Mouse (Mus musculus): ENCODE results near the gene Gm10563. TPM values are rescaled to one million over a fixed set of nuclear protein-coding genes. Genes with fewer than 3 reads are reported as not detected.

The Gm10563 gene
- polyA plus RNA-seq, 1 experiment from 2014 or later, result not detected

DNA sequence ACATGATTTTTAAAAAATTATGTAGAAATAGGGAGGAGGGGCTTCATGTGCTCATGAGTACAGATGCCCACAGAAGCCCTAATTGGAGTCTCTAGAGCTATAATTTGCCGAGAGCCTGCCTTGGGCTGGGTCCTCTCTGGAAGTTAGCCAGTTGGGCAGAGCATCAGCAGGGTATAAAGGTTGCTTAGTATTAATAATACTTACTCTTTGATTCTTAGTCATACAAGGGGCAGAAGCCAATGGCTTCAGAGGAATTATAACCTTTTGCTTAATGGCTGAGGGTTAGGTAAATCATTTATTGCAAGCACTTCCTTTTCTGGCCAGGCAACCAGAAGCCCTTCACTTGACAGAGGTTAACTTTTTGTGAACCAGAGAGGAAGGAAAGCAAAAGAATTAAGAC is 1.7 kb downstream of the Gm10563 start:
- no peaks in the 10 kb centered on the region for H3K4me1 ChIP-seq (replicated peaks; ENCODE audit: control insufficient read depth, insufficient read depth, low read length)
- no peaks in the 10 kb centered on the region for H3K27me3 ChIP-seq (ENCODE audit: control insufficient read depth, insufficient read depth, low read depth, low read length)
- 92% methylated on average over 1 of the region's 1 CpGs for whole genome bisulfite sequencing
- no peaks in the 10 kb centered on the region for H3K9me3 ChIP-seq (ENCODE audit: control insufficient read depth, low read length)
- no peak overlapping the region for H3K9ac ChIP-seq (ENCODE audit: low read length)
- H3K27ac ChIP-seq (ENCODE audit: low read length), result no peak overlapping the region
- H3K4me2 ChIP-seq (ENCODE audit: low read depth, low read length), result no peak overlapping the region
- no peak for ATAC-seq (ENCODE audit: low read depth)
- no peak overlapping the region for H3K4me3 ChIP-seq (ENCODE audit: low read length)
- peaks cover 53% of the 10 kb centered on the region for H3K36me3 ChIP-seq (ENCODE audit: control insufficient read depth, insufficient read depth, low read length)

DNA sequence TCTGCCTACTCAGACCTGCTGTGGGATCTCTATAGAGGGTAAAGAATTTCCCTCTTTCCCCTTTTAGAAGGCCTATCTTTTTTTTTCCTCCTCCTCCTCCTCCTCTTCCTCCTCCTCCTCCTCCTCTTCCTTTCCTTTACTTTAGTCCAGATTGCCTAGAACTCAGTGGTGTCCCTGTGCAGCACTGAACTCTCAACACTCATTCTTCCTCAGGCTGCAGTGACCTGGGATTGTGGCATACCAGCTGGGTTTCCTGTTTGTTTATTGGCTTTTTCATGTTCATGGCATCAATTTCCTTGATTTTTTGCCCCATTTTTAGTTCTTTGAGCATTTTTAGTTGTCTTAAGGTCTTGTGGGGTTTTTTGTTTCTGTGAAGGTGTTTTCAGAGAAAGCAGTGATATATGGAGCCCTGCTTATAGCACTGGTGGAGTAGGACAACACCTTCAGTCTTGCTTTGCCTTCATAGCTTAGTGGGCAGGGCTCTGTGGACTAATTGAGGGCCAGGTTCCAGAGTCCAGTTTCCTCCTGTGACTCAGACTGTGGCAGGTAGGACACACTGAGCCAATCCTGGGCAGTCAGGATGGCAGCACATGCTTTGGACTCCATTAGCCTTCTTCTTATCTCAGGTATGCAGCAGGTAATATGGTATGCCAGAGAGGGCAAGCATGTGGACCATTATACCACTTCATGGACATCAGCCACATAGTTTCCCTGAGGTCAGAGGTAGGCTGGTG is 9.3 kb downstream of the Gm10563 start:
- no peak for ATAC-seq (ENCODE audit: low read depth)
- no peaks in the 10 kb centered on the region for H3K9me3 ChIP-seq (ENCODE audit: control insufficient read depth, low read length)
- no peak overlapping the region for H3K9ac ChIP-seq (ENCODE audit: low read length)
- H3K27ac ChIP-seq (ENCODE audit: low read length), result no peak overlapping the region
- H3K36me3 ChIP-seq (ENCODE audit: control insufficient read depth, insufficient read depth, low read length), result peaks cover 65% of the 10 kb centered on the region
- H3K4me2 ChIP-seq (ENCODE audit: low read depth, low read length), result no peak overlapping the region
- H3K4me1 ChIP-seq (replicated peaks; ENCODE audit: control insufficient read depth, insufficient read depth, low read length), result no peaks in the 10 kb centered on the region
- no peak overlapping the region for H3K4me3 ChIP-seq (ENCODE audit: low read length)
- H3K27me3 ChIP-seq (ENCODE audit: control insufficient read depth, insufficient read depth, low read depth, low read length), result no peaks in the 10 kb centered on the region

DNA sequence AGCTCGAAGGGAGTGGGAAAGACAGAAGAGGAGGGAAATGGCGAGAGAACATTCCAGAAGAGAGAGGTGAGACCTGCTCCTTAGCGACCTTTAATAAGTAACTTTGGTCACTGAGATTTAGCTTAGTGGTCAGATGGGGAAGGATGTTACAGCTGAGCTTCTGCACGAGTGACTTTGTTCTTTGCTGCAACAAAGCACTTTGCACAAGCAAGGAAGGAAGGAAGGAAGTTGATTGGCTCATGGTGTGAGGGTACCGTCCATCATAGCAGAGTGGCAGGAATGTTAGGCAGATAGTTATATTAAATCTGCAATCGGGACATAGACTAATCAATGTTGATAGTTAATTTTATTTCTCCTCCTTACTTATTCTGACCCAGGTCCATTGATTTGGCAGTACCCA is 14.9 kb downstream of the Gm10563 start:
- Histone ChIP-seq H3K36me3 (ENCODE audit: control insufficient read depth, insufficient read depth, low read length) (peaks cover 45% of the 10 kb centered on the region), H3K27ac (ENCODE audit: low read length) (no peak overlapping the region), H3K4me1 (replicated peaks; ENCODE audit: control insufficient read depth, insufficient read depth, low read length) (peaks cover 2% of the 10 kb centered on the region), H3K4me3 (ENCODE audit: low read length) (no peak overlapping the region), H3K27me3 (ENCODE audit: control insufficient read depth, insufficient read depth, low read depth, low read length) (no peaks in the 10 kb centered on the region), H3K9ac (ENCODE audit: low read length) (no peak overlapping the region), H3K4me2 (ENCODE audit: low read depth, low read length) (no peak overlapping the region), H3K9me3 (ENCODE audit: control insufficient read depth, low read length) (no peaks in the 10 kb centered on the region)
- no peak for ATAC-seq (ENCODE audit: low read depth)
- 74% methylated on average over 6 of the region's 6 CpGs for WGBS

DNA sequence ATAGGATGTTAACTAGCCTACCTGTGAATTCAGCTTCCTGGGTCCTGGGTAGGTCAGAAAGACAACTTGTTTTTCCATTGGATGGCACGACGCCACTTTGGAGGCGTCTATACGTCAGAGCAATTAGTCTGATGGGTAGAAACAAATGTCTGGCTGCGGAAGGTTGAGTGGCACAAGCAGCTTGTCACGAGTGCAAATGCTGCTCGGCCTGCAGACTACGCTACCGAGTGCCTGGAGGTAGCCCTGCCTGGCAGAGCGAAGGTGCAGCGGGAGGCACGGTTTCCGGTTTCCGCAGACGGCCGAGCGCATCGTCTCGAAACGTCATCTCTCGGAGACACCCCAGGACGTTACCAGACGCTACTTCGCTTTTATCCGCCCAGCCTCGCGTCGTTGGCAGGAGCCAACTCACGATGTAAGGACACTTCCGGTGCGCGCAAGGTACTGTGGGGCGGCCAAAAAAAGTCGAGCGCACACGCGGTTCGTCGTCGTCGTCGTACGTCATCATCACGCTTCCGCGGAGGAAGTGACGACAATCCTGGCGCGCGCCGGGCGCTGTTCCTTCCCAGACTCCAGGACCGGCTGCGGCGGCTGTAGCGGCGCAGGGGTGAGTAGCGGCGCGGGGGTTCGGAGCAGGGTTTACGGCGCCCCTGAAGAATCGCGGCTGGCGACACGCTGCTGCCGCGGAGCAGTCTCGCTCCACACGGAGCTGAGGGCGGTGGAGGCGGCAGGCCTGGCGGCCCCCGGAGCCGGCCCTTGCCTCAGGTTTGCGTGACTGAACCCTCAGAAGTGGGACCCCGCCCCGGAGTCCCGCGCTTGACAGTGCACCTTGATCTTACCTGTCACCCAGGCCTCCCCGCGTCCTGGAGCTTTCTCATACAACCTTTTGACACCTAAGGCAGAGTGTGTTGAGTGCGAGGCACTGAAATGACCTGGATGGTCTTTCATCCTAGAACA is 20.6 kb downstream of the Gm10563 start, which contains the start of gene Cdk11b:
Gene Cdk11b (plus strand): TSS at position 517 of the 954 bp plus-strand sequence.
- H3K27ac ChIP-seq (ENCODE audit: low read length), result peak within 1 kb of the TSS; percentile 92
- ATAC-seq (ENCODE audit: low read depth), result peak; percentile 100
- peaks cover 6% of the 10 kb centered on the region for H3K4me1 ChIP-seq (replicated peaks; ENCODE audit: control insufficient read depth, insufficient read depth, low read length)
- H3K4me3 ChIP-seq (ENCODE audit: low read length), result peak within 1 kb of the TSS; percentile 99
- peaks cover 11% of the 10 kb centered on the region for H3K36me3 ChIP-seq (ENCODE audit: control insufficient read depth, insufficient read depth, low read length)
- WGBS, result under 1% methylated on average over 80 of the region's 84 CpGs
- H3K9me3 ChIP-seq (ENCODE audit: control insufficient read depth, low read length), result no peaks in the 10 kb centered on the region
- H3K9ac ChIP-seq (ENCODE audit: low read length), result peak within 1 kb of the TSS; percentile 92
- H3K4me2 ChIP-seq (ENCODE audit: low read depth, low read length), result peak within 1 kb of the TSS; percentile 87
- H3K27me3 ChIP-seq (ENCODE audit: control insufficient read depth, insufficient read depth, low read depth, low read length), result no peaks in the 10 kb centered on the region

DNA sequence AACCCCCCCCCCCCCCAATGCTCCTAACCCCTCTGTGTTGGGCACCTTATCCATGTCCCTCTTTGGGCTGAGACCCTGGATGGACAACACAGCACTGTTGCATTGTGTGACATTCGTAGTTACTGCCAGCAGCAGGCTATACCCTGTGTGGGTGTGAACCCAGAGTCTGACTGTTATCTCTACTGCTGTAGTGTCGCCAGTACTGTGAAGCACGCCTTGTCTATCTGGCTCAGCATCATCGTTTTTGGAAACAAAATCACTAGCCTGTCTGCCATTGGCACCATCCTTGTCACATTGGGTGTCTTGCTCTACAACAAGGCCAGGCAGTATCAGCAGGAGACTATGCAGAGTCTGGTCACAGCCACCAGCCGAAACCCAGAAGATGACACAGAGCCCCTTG is 26.9 kb downstream of the Gm10563 start:
- peaks cover 32% of the 10 kb centered on the region for H3K36me3 ChIP-seq (ENCODE audit: control insufficient read depth, insufficient read depth, low read length)
- H3K27ac ChIP-seq (ENCODE audit: low read length), result no peak overlapping the region
- H3K27me3 ChIP-seq (ENCODE audit: control insufficient read depth, insufficient read depth, low read depth, low read length), result no peaks in the 10 kb centered on the region
- no peaks in the 10 kb centered on the region for H3K9me3 ChIP-seq (ENCODE audit: control insufficient read depth, low read length)
- no peak overlapping the region for H3K4me2 ChIP-seq (ENCODE audit: low read depth, low read length)
- no peak for ATAC-seq (ENCODE audit: low read depth)
- H3K4me1 ChIP-seq (replicated peaks; ENCODE audit: control insufficient read depth, insufficient read depth, low read length), result no peaks in the 10 kb centered on the region
- no peak overlapping the region for H3K4me3 ChIP-seq (ENCODE audit: low read length)
- 90% methylated on average over 5 of the region's 5 CpGs for whole genome bisulfite sequencing
- no peak overlapping the region for H3K9ac ChIP-seq (ENCODE audit: low read length)

DNA sequence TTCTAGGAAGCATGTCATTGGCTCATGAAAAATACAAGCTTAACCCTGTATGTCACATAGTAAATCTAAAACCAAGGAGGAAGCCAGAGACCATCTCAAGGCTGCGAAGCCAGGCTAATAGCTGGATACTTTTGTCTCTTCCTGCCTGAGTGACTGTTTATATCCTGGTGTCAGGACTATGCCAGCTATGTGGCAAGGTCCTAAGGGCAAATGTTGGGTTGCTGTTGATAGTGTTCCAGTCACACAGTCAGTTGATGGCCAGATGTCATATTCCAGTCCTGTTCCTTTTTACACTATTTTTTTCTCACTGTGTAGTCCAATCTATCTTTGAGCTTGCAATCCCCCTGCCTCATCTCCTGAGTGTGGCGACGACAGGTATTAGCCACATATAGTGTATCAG is 31.9 kb downstream of the Gm10563 start:
- H3K27ac ChIP-seq (ENCODE audit: low read length), result no peak overlapping the region
- no peaks in the 10 kb centered on the region for H3K27me3 ChIP-seq (ENCODE audit: control insufficient read depth, insufficient read depth, low read depth, low read length)
- no peak overlapping the region for H3K9ac ChIP-seq (ENCODE audit: low read length)
- no peak overlapping the region for H3K4me2 ChIP-seq (ENCODE audit: low read depth, low read length)
- H3K36me3 ChIP-seq (ENCODE audit: control insufficient read depth, insufficient read depth, low read length), result peaks cover 41% of the 10 kb centered on the region
- ATAC-seq (ENCODE audit: low read depth), result no peak
- H3K4me1 ChIP-seq (replicated peaks; ENCODE audit: control insufficient read depth, insufficient read depth, low read length), result no peaks in the 10 kb centered on the region
- no peaks in the 10 kb centered on the region for H3K9me3 ChIP-seq (ENCODE audit: control insufficient read depth, low read length)
- 96% methylated on average over 3 of the region's 3 CpGs for WGBS
- H3K4me3 ChIP-seq (ENCODE audit: low read length), result no peak overlapping the region

DNA sequence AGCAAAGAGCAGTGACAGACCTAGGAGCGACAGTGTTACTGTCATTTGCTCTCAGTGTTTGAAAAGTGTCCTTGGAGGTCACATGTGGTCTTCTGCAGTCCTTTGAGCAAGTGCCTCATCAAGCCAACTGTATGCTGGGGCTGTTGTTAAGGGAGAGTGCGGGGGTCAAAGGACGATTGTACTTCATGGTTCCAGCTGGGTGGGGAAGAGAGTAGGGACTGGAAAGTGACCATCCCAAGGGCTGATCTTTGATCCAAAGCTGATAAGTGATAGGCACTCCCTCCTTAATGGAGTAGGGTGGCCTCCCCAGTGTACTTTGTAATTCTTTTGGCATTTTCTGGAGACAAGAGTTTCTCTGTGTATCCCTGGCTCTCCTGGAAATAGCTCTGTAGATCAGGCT is 33.3 kb downstream of the Gm10563 start:
- no peak overlapping the region for H3K4me3 ChIP-seq (ENCODE audit: low read length)
- ATAC-seq (ENCODE audit: low read depth), result no peak
- no peak overlapping the region for H3K9ac ChIP-seq (ENCODE audit: low read length)
- no peaks in the 10 kb centered on the region for H3K4me1 ChIP-seq (replicated peaks; ENCODE audit: control insufficient read depth, insufficient read depth, low read length)
- no peak overlapping the region for H3K4me2 ChIP-seq (ENCODE audit: low read depth, low read length)
- peaks cover 36% of the 10 kb centered on the region for H3K36me3 ChIP-seq (ENCODE audit: control insufficient read depth, insufficient read depth, low read length)
- no peaks in the 10 kb centered on the region for H3K9me3 ChIP-seq (ENCODE audit: control insufficient read depth, low read length)
- H3K27ac ChIP-seq (ENCODE audit: low read length), result no peak overlapping the region
- WGBS, result 95% methylated on average over 3 of the region's 3 CpGs
- no peaks in the 10 kb centered on the region for H3K27me3 ChIP-seq (ENCODE audit: control insufficient read depth, insufficient read depth, low read depth, low read length)

DNA sequence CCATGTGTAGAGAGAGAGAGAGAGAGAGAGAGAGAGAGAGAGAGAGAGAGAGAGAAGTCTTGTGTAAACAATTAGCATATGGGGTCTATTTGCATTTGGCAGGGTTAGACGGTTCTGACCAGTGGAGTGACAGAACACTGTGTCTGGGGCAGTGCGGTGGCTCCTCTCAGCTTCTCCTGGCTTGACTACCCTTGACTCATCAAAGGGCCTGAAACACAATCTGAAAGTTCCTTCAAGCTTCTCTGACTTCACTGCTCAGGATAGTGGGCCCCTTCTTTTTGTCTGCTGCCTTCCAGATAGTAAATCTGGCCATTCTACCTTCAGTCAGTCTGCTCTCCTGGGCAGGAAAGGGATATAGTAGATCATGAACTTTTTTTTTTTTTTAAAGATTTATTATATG is 38.4 kb downstream of the Gm10563 start:
- H3K9ac ChIP-seq (ENCODE audit: low read length), result no peak overlapping the region
- no peak overlapping the region for H3K4me2 ChIP-seq (ENCODE audit: low read depth, low read length)
- no peak for ATAC-seq (ENCODE audit: low read depth)
- no peaks in the 10 kb centered on the region for H3K27me3 ChIP-seq (ENCODE audit: control insufficient read depth, insufficient read depth, low read depth, low read length)
- H3K4me3 ChIP-seq (ENCODE audit: low read length), result no peak overlapping the region
- no peak overlapping the region for H3K27ac ChIP-seq (ENCODE audit: low read length)
- WGBS, result 57% methylated on average over 2 of the region's 2 CpGs
- 0 out of 2 replicates have a peak, but pooled peaks cover 3% of the 10 kb centered on the region for H3K4me1 ChIP-seq (replicated peaks; ENCODE audit: control insufficient read depth, insufficient read depth, low read length)
- H3K36me3 ChIP-seq (ENCODE audit: control insufficient read depth, insufficient read depth, low read length), result peaks cover 10% of the 10 kb centered on the region
- no peaks in the 10 kb centered on the region for H3K9me3 ChIP-seq (ENCODE audit: control insufficient read depth, low read length)

DNA sequence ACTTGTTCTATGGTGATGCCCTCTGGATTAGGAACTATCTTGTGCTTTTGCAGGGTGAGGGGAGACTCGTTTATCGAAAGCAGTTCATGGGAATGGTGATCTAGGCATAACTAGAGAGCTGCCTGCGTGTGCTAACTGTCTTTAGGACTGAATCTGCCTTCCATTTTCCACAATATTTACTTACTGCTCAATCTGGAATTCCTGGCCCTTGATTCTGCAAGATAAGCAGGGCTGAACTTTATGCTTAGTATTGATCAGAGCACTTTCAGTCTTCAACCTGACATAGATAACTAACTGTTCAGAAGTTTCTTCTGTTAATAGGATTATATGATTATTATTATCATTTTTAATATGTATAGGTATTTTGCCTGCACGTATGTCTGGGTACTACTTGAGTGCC is 40.1 kb downstream of the Gm10563 start:
- Histone ChIP-seq H3K4me2 (ENCODE audit: low read depth, low read length) (no peak overlapping the region), H3K4me1 (replicated peaks; ENCODE audit: control insufficient read depth, insufficient read depth, low read length) (0 out of 2 replicates have a peak, but pooled peaks cover 5% of the 10 kb centered on the region), H3K27ac (ENCODE audit: low read length) (no peak overlapping the region), H3K36me3 (ENCODE audit: control insufficient read depth, insufficient read depth, low read length) (peaks cover 4% of the 10 kb centered on the region; the same call in 1 of the 2 replicates), H3K9ac (ENCODE audit: low read length) (no peak overlapping the region), H3K4me3 (ENCODE audit: low read length) (no peak overlapping the region), H3K27me3 (ENCODE audit: control insufficient read depth, insufficient read depth, low read depth, low read length) (no peaks in the 10 kb centered on the region), H3K9me3 (ENCODE audit: control insufficient read depth, low read length) (no peaks in the 10 kb centered on the region)
- 87% methylated on average over 4 of the region's 4 CpGs for WGBS
- no peak for ATAC-seq (ENCODE audit: low read depth)

Data from lung, embryonic 16.5 days (tissue).